Mouse (Mus musculus): ENCODE data around the gene Pld6.
"Not testable (repeated sequence)": the region's sequence is repeated elsewhere in the genome, so short reads cannot be mapped to it uniquely, and the experiment has no call there.

Gene Pld6

DNA sequence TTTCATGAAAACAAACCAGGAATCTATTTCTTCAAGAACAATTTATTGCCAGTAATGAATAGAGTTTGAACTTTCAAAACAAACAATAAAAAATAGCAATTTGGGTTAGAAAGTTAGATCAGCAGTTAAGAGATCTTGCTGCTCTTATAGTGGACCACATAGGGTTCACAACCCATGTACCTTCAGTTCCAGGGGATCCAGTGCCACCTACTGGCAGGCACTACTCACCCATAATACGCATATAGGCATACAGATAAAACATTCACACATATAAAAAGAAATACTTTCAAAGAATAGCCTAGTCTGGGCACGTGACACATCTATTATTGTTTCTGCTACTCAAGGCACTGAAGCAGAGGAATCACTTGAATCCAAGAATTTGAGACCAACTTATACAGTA lies 40.8 kb downstream of the Pld6 start:
- DNase-seq (ENCODE audit: low spot score in 2 of 2) = peak in 1 of 2 experiments; percentile 52

DNA sequence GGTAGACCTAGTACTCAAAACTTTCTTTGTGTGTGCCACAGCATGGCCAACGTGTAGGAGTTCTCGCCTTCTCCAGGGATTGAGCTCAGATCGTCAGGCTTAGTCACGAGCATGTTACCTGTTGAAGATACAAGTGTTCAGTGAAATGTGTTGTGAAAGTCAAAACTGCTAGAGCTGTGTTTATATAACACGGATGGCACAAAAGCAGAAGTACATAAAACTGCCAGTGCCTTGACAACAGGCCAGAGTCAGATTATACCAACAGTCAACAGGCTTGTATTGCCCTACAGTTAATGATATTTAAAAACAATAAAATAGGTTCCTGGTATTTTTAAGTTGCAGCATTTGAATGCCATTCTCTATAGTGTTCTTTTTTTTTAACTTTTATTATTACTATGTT lies 41.6 kb downstream of the Pld6 start:
- no peak for DNase-seq (ENCODE audit: low spot score in 2 of 2)

DNA sequence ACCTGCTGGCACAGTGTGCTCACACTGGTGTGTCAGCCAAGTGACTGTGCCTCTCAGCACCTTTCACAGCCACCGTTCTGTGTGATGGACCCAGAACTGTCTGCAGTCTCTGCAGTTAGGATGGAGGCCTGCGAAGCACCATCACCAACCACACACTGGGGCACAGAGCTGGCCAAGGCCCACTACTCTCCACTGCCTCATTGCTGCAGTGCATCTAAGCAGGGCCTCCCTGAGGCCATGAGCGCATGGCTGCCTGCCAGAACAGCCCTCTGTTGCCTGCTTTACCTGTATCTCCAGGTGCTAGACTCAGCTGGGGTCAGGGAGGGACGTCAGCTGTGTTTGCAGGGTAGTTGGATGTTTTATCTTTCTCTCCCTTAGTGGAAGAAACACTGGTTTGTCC lies 43.1 kb downstream of the Pld6 start:
- DNase-seq (ENCODE audit: low spot score in 2 of 2) = no peak

DNA sequence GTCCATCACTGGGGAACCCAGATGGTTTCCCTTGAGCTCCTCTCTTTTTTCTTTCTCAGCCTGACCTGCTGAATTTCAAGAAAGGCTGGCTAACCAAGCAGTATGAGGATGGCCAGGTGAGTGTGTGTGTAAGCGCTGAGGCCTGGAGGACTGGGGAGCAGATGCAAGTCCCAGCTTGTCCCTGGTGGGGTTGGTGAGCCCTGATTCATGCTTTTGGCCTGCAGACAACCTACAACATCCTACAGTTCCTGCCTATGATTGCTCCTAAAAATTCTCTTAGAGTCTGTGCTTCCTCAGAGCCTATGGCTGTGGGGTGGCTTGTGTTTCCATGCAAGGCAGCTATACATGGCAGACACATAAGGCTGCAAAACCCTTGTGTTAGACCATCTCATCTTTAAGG lies 43.7 kb downstream of the Pld6 start:
- no peak for DNase-seq (ENCODE audit: low spot score in 2 of 2)

DNA sequence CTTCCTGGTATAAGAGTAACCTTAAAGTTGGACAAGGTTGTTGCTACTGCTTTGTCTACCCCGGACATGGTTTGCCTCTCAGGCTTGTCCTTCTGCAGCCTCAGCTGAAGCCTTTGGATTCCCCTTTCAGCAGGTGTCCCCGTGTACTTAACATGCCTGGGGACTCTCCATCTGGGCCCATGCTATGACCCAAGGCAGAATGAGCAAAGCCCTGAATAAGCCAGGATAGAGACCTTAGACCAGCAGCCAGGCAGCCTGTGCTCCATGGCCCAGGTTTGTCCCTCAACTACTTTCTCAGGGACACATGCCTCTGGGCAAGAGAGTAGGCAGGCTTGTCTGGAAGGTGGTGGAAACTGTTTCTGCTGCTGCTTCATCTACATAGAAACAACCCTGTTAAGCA lies 44.1 kb downstream of the Pld6 start:
- DNase-seq (ENCODE audit: low spot score in 2 of 2) = no peak

DNA sequence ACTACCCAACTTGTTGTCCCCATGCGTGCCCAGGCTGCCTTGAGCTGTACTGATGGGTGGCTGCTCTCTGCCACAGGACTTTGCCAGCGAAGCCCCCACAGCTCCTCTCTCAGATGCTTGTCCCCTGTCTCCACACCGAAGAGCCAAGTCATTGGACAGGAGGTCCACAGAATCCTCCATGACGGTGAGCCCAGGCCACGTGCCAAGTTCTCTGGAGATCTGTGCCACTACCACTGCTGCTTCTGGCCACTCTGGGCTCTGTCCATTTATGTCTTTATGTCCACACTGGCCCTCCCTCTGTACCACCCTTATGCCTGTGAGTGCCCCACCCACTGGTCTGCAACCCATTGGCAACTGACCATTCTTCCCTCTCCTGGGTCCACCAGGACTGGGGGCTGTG lies 45.5 kb downstream of the Pld6 start:
- no peak for DNase-seq (ENCODE audit: low spot score in 2 of 2)

DNA sequence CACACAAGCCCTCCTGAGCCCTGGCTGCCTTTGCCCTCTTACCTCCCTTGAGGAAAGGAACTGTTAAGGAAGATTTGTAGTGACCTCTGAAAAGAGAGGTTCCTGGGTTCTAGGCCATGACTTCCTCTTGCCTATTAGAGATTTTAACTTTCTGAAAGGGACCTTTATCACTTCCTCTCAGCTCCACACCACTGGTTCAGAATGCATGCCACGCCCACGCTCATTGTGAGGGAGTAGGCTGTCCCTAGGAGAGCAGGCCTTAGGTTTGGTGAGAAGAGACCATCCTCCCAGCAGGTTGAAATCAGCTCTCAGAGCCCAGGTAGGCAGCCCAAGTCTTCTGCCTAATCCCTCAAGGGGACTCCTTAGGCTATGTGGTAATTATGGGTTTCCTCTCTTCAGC lies 47.4 kb downstream of the Pld6 start:
- DNase-seq (ENCODE audit: low spot score in 2 of 2) = no peak

DNA sequence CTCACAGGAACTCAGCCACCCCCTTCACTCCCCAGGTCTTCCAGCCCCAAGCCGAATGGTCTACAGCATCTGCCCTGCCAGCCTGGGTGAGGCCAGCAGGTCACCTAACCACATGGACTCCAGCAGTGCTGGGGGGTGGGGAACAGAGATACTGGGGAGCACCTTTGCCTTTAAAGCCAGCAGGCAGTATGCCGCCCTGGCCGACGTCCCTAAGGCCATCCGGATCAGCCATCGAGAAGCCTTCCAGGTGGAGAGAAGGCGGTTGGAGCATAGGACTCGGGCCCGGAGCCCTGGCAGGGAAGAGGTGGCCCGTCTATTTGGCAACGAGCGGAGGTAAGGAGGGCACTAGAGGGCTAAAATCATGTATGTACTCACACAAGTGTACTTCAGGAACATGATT lies 50.2 kb downstream of the Pld6 start:
- DNase-seq (ENCODE audit: low spot score in 2 of 2) = no peak

DNA sequence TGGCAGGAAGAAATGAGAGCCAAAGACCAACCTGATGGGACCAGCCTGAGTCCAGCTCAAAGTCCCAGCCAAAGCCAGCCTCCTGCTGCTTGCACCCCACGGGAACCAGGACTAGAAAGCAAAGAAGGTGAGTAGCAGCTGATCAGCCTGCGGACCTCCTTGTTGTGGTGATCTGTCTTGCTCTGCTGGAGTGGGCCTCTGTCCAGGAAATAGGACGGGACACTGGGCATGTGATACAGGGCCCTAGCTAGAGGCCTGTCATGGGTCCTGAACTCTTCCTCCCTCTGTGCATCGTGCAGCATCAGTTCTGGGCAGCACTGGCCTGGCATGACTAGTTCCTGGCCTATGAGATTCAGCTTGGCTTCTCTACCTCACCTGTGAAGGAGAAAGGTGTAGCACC lies 51.5 kb downstream of the Pld6 start:
- DNase-seq (ENCODE audit: low spot score in 2 of 2) = not testable (repeated sequence)

DNA sequence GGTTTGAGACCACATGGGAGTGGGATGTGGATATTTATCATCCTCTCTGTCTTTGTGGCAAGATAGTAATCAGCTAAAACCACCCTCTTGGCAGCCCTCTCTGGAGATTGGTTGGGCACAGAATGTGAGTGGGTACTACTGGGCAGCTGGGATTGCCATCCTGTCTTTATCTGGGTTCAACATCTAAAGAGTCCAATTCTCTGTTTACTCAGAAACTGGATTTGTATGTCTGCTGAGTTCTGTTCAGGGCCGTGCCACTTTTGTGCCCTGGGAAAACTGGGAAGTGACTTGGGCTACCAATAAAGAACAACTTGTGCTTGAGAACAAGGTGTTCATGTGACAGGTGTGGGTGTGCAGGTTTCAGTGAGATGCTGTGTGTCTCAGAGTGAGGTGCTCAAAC lies 53.1 kb downstream of the Pld6 start:
- DNase-seq (ENCODE audit: low spot score in 2 of 2) = no peak
